Comparison of ENCODE assay signal across 13 mouse cellular contexts in the genomic region with DNA sequence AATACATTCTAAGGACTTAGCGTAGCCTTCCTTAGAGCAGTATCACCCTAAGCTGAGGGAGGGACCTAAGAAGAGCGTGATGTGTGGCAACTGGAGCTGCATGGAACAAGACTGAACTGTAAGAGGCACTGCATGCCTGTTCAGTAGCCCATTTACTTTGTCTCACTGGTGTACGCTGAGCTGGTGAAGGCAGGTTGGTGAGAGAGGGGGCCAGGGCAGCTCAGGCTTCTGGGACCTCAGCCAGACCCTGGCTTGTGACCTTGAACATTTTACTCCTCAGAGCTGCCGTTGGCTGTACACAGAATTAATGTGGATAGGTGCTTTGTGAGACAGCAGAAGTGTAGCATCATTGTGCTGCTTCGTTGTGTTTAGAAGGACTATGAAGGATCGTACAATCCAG. TPM values are rescaled to one million over a fixed set of nuclear protein-coding genes. Genes with fewer than 3 reads are reported as not detected.
DNase-seq lines count a peak whose midpoint lies in the region; ATAC-seq and TF ChIP-seq lines count a peak whose summit lies in the region.
"Had no signal": no experiment of that assay in that cellular context is flagged by ENCODE, and none has a peak within 500 bp of the region (broad histone marks: within the 10 kb centered on the region; RNA-seq: fewer than 3 reads in every experiment).

No protein-coding gene starts in this region.

- peaks cover 11% of the 10 kb centered on the region; the same call in 1 of the 2 replicates for H3K36me3 ChIP-seq in hindbrain, postnatal 0 days (ENCODE audit: insufficient read depth, low read length)
- peaks cover 21% of the 10 kb centered on the region for H3K36me3 ChIP-seq in hindbrain, embryonic 10.5 days
- H3K36me3 ChIP-seq in hindbrain, embryonic 13.5 days: peaks cover 35% of the 10 kb centered on the region

- no peaks in the 10 kb centered on the region for H3K4me1 ChIP-seq in hindbrain, postnatal 0 days (ENCODE audit: insufficient read depth, low read length)
- H3K4me1 ChIP-seq in hindbrain, embryonic 10.5 days (replicated peaks): no peaks in the 10 kb centered on the region
- H3K4me1 ChIP-seq in hindbrain, embryonic 13.5 days (replicated peaks): no peaks in the 10 kb centered on the region

- 0 out of 2 replicates have a peak, but pooled peaks have one; percentile 64 for ATAC-seq in hindbrain, postnatal 0 days
- ATAC-seq in hindbrain, embryonic 13.5 days (ENCODE audit: low FRiP score): no peak

- 74% methylated on average over 6 of the region's 6 CpGs for WGBS in hindbrain, postnatal 0 days
- 91% methylated on average over 6 of the region's 6 CpGs for WGBS in hindbrain, embryonic 10.5 days
- 92% methylated on average over 6 of the region's 6 CpGs for WGBS in hindbrain, embryonic 13.5 days

- H3K9me3 ChIP-seq in hindbrain, postnatal 0 days (ENCODE audit: low read length): no peaks in the 10 kb centered on the region
- H3K9me3 ChIP-seq in hindbrain, embryonic 10.5 days: no peaks in the 10 kb centered on the region
- no peaks in the 10 kb centered on the region for H3K9me3 ChIP-seq in hindbrain, embryonic 13.5 days

- peak overlapping the region; percentile 4; the same call in 1 of the 2 replicates for H3K27ac ChIP-seq in hindbrain, postnatal 0 days
- H3K27ac ChIP-seq in hindbrain, embryonic 10.5 days: no peak overlapping the region
- no peak overlapping the region for H3K27ac ChIP-seq in hindbrain, embryonic 13.5 days
- H3K27ac ChIP-seq: hindbrain, embryonic 14.5 days had no signal

- no peak overlapping the region for H3K4me2 ChIP-seq in hindbrain, postnatal 0 days (ENCODE audit: low read depth, low read length)
- H3K4me2 ChIP-seq in hindbrain, embryonic 13.5 days: no peak overlapping the region
- H3K4me2 ChIP-seq: hindbrain, embryonic 14.5 days had no signal

- intact Hi-C loops in heart, postnatal 14 days (cut with DNase I): no loop called here

- H3K27me3 ChIP-seq in hindbrain, postnatal 0 days (ENCODE audit: insufficient read depth, low read length): no peaks in the 10 kb centered on the region
- H3K27me3 ChIP-seq in hindbrain, embryonic 10.5 days (ENCODE audit: insufficient read depth, poor library complexity, severe bottlenecking): no peaks in the 10 kb centered on the region
- H3K27me3 ChIP-seq in hindbrain, embryonic 13.5 days: no peaks in the 10 kb centered on the region

- peak; percentile 29 for DNase-seq in hindbrain, postnatal 0 days (ENCODE audit: low spot score)
- no peak for DNase-seq in hindbrain, embryonic 10.5 days (ENCODE audit: low spot score)
- DNase-seq in 416B (ENCODE audit: low read depth): peak; percentile 8
- peak; percentile 58 to 64 for DNase-seq in heart, adult 18-20 months
- DNase-seq in heart, postnatal 14 days: peak; percentile 41 to 63
- DNase-seq in thymus, postnatal 14 days: no peak
- DNase-seq in spleen, postnatal 4 days (ENCODE audit: low spot score in 2 of 2): no peak
- DNase-seq: lung, adult 18-20 months; right cerebral cortex, adult 18-20 months; thymus, postnatal 25 days had no signal

- no peak overlapping the region for H3K9ac ChIP-seq in hindbrain, postnatal 0 days (replicated peaks; ENCODE audit: low read length)
- no peak overlapping the region for H3K9ac ChIP-seq in hindbrain, embryonic 13.5 days
- H3K9ac ChIP-seq: hindbrain, embryonic 14.5 days had no signal

- TF ChIP-seq CTCF in hindbrain, postnatal 0 days (IDR thresholded peaks at IDR 0.05; ENCODE audit: low read depth): no peak; the same call in 1 of the 2 replicates

- H3K4me3 ChIP-seq in hindbrain, postnatal 0 days (ENCODE audit: low read length): no peak overlapping the region
- H3K4me3 ChIP-seq in hindbrain, embryonic 10.5 days: no peak overlapping the region
- H3K4me3 ChIP-seq in hindbrain, embryonic 13.5 days: no peak overlapping the region
- H3K4me3 ChIP-seq: myocyte had no signal

RNA-seq across cellular contexts. Expression of a gene that starts 19.5 kb away (rescaled TPM):
- 187 and 338 TPM in 2 replicates for total RNA-seq in hindbrain, postnatal 0 days (2014; rRNA removed)
- 166 and 167 TPM in 2 replicates for polyA plus RNA-seq in hindbrain, postnatal 0 days (2015; fragmentation: Nextera tagmentation; extraction: Ambion mirVana)
- 90.6 and 104 TPM in 2 replicates for polyA plus RNA-seq in hindbrain, embryonic 10.5 days (2016; fragmentation: Nextera tagmentation; extraction: Ambion mirVana)
- total RNA-seq in heart, adult 18-20 months (2021): 10 to 100 TPM; 78.6 to 80.5 TPM
- total RNA-seq in heart, postnatal 14 days (2021): 10 to 100 TPM; 68.9 to 73.5 TPM
- 126 and 130 TPM in 2 replicates for polyA plus RNA-seq in hindbrain, embryonic 13.5 days (2015; fragmentation: Nextera tagmentation; extraction: Ambion mirVana)

RNA-seq across cellular contexts. Expression of a gene that starts 53.1 kb away (rescaled TPM):
- total RNA-seq in hindbrain, postnatal 0 days (2014; rRNA removed): 32.9 and 34.5 TPM in 2 replicates
- 17.4 and 17.7 TPM in 2 replicates for polyA plus RNA-seq in hindbrain, postnatal 0 days (2015; fragmentation: Nextera tagmentation; extraction: Ambion mirVana)
- polyA plus RNA-seq in hindbrain, embryonic 10.5 days (2016; fragmentation: Nextera tagmentation; extraction: Ambion mirVana): 11.4 and 15.0 TPM in 2 replicates
- total RNA-seq in heart, adult 18-20 months (2021): 10 to 100 TPM; 16.9 to 20.8 TPM
- 10 to 100 TPM; 14.2 to 15.5 TPM for total RNA-seq in heart, postnatal 14 days (2021)
- polyA plus RNA-seq in hindbrain, embryonic 13.5 days (2015; fragmentation: Nextera tagmentation; extraction: Ambion mirVana): 19.0 and 22.5 TPM in 2 replicates

Comparison
In these comparisons a context has a peak if more than half of its experiments do, and no peak if none do; other contexts are left out.
1. DNase-seq: peak in hindbrain, postnatal 0 days (single experiment), 416B (single experiment), heart, adult 18-20 months (2 of 2) and heart, postnatal 14 days (2 of 2); none in hindbrain, embryonic 10.5 days (single experiment), thymus, postnatal 14 days (single experiment) and spleen, postnatal 4 days (0 of 2).